27 mouse cellular contexts compared by ENCODE assay signal in the genomic region with DNA sequence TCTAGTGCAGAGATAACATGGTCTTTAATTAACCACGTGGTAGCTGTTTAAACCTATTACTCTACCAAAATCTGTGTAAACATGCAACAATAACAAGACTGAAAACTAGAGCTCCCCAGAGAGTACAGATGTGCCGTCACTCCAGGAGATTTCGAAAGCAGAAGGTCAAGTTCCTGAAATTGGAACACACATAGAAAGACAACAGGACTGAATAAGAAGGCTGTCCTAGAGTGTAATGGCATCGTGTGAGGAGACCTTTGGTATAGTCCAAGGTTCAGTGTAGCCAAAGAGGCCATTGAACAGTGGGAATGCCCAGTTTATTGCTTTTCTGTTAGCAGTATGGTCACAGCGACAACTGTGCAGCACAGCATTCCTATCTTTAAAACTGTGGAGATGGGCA. TPM values are rescaled to one million over a fixed set of nuclear protein-coding genes. Genes with fewer than 3 reads are reported as not detected.
DNase-seq lines count a peak whose midpoint lies in the region; ATAC-seq lines count a peak whose summit lies in the region.
"Had no signal": no experiment of that assay in that cellular context is flagged by ENCODE, and none has a peak within 500 bp of the region (broad histone marks: within the 10 kb centered on the region; RNA-seq: fewer than 3 reads in every experiment).

No protein-coding gene starts in this region.

- H3K9ac ChIP-seq in liver, embryonic 13.5 days: no peak overlapping the region
- no peak overlapping the region for H3K9ac ChIP-seq in forebrain, embryonic 15.5 days (replicated peaks)
- H3K9ac ChIP-seq: heart, embryonic 13.5 days; hindbrain, embryonic 13.5 days; limb, embryonic 12.5 days; lung, embryonic 15.5 days; neural tube, embryonic 12.5 days had no signal

- no peak overlapping the region for H3K4me2 ChIP-seq in liver, embryonic 13.5 days
- H3K4me2 ChIP-seq in forebrain, embryonic 15.5 days (replicated peaks): no peak overlapping the region
- H3K4me2 ChIP-seq: heart, embryonic 13.5 days; hindbrain, embryonic 13.5 days; limb, embryonic 12.5 days; lung, embryonic 15.5 days; midbrain, embryonic 11.5 days; neural tube, embryonic 12.5 days had no signal

- H3K27ac ChIP-seq in liver, embryonic 13.5 days: no peak overlapping the region
- H3K27ac ChIP-seq in forebrain, embryonic 15.5 days (replicated peaks): no peak overlapping the region
- no peak overlapping the region for H3K27ac ChIP-seq in limb, embryonic 10.5 days
- H3K27ac ChIP-seq: embryonic facial prominence, embryonic 10.5 days; heart, embryonic 13.5 days; hindbrain, embryonic 13.5 days; limb, embryonic 12.5 days; lung, embryonic 15.5 days; neural tube, embryonic 12.5 days had no signal

- ATAC-seq in liver, embryonic 13.5 days (ENCODE audit: low read depth): peak; percentile 47; the same call in 1 of the 2 replicates
- ATAC-seq in forebrain, embryonic 15.5 days (replicated peaks): no peak
- ATAC-seq: activated CD4-positive, CD25-positive, alpha-beta regulatory T cell, adult 4 months; inflammation-experienced regulatory T-cells, adult 6 months had no signal

- no peak overlapping the region for H3K4me3 ChIP-seq in liver, embryonic 13.5 days (replicated peaks)
- no peak overlapping the region for H3K4me3 ChIP-seq in forebrain, embryonic 15.5 days
- H3K4me3 ChIP-seq in limb, embryonic 10.5 days: no peak overlapping the region
- H3K4me3 ChIP-seq: embryonic facial prominence, embryonic 10.5 days; heart, embryonic 13.5 days; hindbrain, embryonic 13.5 days; limb, embryonic 12.5 days; lung, embryonic 15.5 days; neural tube, embryonic 12.5 days had no signal

- H3K4me1 ChIP-seq in liver, embryonic 13.5 days (replicated peaks): peaks cover 2% of the 10 kb centered on the region; the same call in 1 of the 2 replicates
- H3K4me1 ChIP-seq in forebrain, embryonic 15.5 days: no peaks in the 10 kb centered on the region
- peaks cover under 1% of the 10 kb centered on the region; the same call in 1 of the 2 replicates for H3K4me1 ChIP-seq in limb, embryonic 10.5 days
- H3K4me1 ChIP-seq: limb, embryonic 12.5 days; neural tube, embryonic 12.5 days had no signal

- no peaks in the 10 kb centered on the region for H3K9me3 ChIP-seq in liver, embryonic 13.5 days (replicated peaks)
- H3K9me3 ChIP-seq in forebrain, embryonic 15.5 days: no peaks in the 10 kb centered on the region
- H3K9me3 ChIP-seq in limb, embryonic 10.5 days (replicated peaks): no peaks in the 10 kb centered on the region
- H3K9me3 ChIP-seq: embryonic facial prominence, embryonic 10.5 days; heart, embryonic 13.5 days; hindbrain, embryonic 13.5 days; limb, embryonic 12.5 days; lung, embryonic 15.5 days; neural tube, embryonic 12.5 days had no signal

- 58% methylated on average over 5 of the region's 5 CpGs for WGBS in liver, embryonic 13.5 days (ENCODE audit: insufficient replicate concordance)
- WGBS in forebrain, embryonic 15.5 days: 78% methylated on average over 5 of the region's 5 CpGs
- 81% methylated on average over 5 of the region's 5 CpGs for WGBS in limb, embryonic 10.5 days

- H3K36me3 ChIP-seq in liver, embryonic 13.5 days: no peaks in the 10 kb centered on the region
- no peaks in the 10 kb centered on the region for H3K36me3 ChIP-seq in forebrain, embryonic 15.5 days
- H3K36me3 ChIP-seq in limb, embryonic 10.5 days: no peaks in the 10 kb centered on the region
- H3K36me3 ChIP-seq: embryonic facial prominence, embryonic 10.5 days; G1E; heart, embryonic 13.5 days; hindbrain, embryonic 13.5 days; limb, embryonic 12.5 days; lung, embryonic 15.5 days; neural tube, embryonic 12.5 days had no signal

- H3K27me3 ChIP-seq in liver, embryonic 13.5 days: no peaks in the 10 kb centered on the region
- no peaks in the 10 kb centered on the region for H3K27me3 ChIP-seq in forebrain, embryonic 15.5 days
- no peaks in the 10 kb centered on the region for H3K27me3 ChIP-seq in limb, embryonic 10.5 days (ENCODE audit: low read depth, poor library complexity, severe bottlenecking)
- H3K27me3 ChIP-seq: heart, embryonic 13.5 days; hindbrain, embryonic 13.5 days; limb, embryonic 12.5 days; lung, embryonic 15.5 days; neural tube, embryonic 12.5 days had no signal

- peak; percentile 16 for DNase-seq in adrenal gland, postnatal 14 days
- DNase-seq in adrenal gland, postnatal 4 days (ENCODE audit: low spot score in 2 of 2): no peak
- peak; percentile 29 to 58 for DNase-seq in kidney, postnatal 36 days
- DNase-seq in kidney, postnatal 10 days: no peak
- no peak for DNase-seq in liver, embryonic 13.5 days
- peak; percentile 54 for DNase-seq in yolk sac, embryonic 10.5 days (ENCODE audit: low spot score)
- no peak for DNase-seq in limb, embryonic 10.5 days (ENCODE audit: low spot score)
- DNase-seq: cerebellum, adult 9-10 months; gastrocnemius, postnatal 10 days; heart, adult 18-20 months; lung, postnatal 4 days; right cerebral cortex, postnatal 4 days; thymus, adult 18-20 months; thymus, postnatal 4 days had no signal

RNA-seq across cellular contexts. Expression of a gene that starts 4.8 kb away (rescaled TPM):
- total RNA-seq in adrenal gland, postnatal 14 days (2021): 29.0 and 44.6 TPM in 2 replicates
- total RNA-seq in adrenal gland, postnatal 4 days (2021): 10 to 100 TPM; 19.9 to 26.1 TPM
- polyA plus RNA-seq in liver, embryonic 13.5 days (2015; fragmentation: Nextera tagmentation; extraction: Ambion mirVana): 2.6 and 3.3 TPM in 2 replicates
- polyA plus RNA-seq in forebrain, embryonic 15.5 days (2015; fragmentation: Nextera tagmentation; extraction: Ambion mirVana): 4.7 and 6.6 TPM in 2 replicates
- 8.8 and 10.9 TPM in 2 replicates for polyA plus RNA-seq in limb, embryonic 10.5 days (2016; fragmentation: Nextera tagmentation; extraction: Ambion mirVana)
- total RNA-seq: common myeloid progenitor, adult 5-6 weeks; monocyte, adult 5-6 weeks had no signal
- polyA plus RNA-seq: activated CD4-positive, CD25-positive, alpha-beta regulatory T cell, adult 4 months; G1E; inflammation-experienced regulatory T-cells, adult 6 months had no signal

Comparison
In these comparisons a context has a peak if more than half of its experiments do, and no peak if none do; other contexts are left out.
1. DNase-seq: peak in adrenal gland, postnatal 14 days (single experiment), kidney, postnatal 36 days (2 of 2) and yolk sac, embryonic 10.5 days (single experiment); none in adrenal gland, postnatal 4 days (0 of 2), kidney, postnatal 10 days (single experiment), liver, embryonic 13.5 days (single experiment) and limb, embryonic 10.5 days (single experiment).